Mouse (Mus musculus) cerebellum, adult 8-10 months (tissue): ENCODE data around the gene Cpsf7.
"Not testable (repeated sequence)": the region's sequence is repeated elsewhere in the genome, so short reads cannot be mapped to it uniquely, and the experiment has no call there.

Source experiments
- DNase-seq: peaks from one replicate; pipeline ENCODE4 v3.0.0; 2022

The Cpsf7 gene

DNA sequence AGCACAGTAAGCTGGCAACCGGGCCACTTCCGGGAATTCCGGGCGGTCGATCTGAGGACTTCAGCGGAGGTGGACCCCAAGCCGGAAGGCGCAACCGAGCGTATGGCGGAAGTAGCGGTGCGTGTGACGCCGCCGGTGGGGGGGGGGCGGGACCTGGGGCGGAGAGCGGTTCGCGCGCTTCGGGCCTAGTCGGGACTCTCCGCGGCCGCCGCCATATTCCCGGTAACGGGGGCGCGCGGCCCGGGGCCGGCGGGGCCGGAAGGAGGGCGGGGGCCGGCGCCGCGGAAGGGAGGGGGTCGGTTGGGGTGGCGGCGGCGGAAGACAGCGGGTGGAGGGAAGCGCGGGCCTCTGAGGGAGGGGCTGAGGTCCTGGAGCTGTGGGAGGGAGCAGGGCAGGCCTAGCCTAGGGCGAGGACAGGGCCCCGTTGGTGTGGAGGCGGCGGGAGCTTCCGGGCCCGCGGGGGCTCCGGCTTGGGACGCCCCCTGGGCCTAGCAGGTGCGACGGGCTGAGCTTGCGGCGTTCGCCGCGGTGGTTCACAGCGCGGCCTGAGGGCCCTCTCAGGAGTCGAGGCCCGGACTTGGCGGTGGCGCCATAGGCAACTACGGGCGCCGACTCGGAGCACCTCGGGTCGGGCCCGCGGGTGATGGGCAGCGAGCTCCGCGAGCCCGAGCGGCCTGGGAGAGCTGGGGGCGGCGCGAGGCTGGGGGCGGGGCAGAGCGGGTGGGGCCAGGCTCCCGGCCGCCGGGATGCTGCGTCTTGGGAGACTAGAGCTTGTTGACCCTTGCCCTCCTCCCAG lies at the start of gene Cpsf7:
Gene Cpsf7 (plus strand): TSS at position 161 of the 796 bp plus-strand sequence.
- DNase-seq: peak; percentile 85

DNA sequence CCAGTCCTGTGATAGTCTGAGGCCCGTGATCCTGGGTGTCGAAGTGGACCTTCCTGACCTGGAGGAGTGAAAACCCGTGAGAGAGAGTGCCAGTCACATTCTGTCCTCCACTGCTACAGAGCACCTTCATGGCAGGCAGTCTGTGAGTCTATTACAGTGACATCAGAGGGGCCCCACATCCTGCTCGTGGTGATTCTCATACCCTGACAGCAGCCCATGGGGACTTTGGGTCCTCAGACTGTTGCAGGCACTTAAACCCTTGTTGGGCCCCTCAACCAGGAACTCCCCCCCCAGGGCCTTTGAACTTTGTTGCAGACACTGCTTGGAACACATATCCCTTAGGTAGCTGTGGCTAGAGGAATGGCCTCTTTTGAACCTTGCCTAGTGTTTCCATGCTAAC lies 45.5 kb upstream of the Cpsf7 start:
- DNase-seq: no peak

DNA sequence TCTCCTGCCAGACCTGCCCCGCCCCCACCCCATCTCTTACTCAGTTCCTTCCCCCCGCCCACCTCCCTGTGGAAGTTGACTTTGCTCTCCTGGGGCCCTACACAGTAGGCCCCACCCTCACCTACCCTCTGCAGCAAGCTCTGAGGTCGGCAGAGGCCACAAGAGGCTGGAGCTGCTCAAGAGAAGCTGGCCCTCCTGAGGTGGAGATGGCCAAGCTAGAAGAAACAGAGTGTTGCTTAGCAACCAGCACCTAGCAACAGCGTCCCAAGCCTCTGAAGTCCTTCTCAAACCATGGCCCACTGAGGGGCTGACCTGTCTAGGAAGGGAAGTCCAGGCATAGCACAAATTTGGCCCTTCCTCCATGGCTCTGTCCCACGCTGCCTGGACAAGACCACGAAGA lies 42.4 kb upstream of the Cpsf7 start, which contains the start of gene Ppp1r32:
Gene Ppp1r32 (minus strand): TSS at position 226 of the 400 bp plus-strand sequence.
- DNase-seq: no peak

DNA sequence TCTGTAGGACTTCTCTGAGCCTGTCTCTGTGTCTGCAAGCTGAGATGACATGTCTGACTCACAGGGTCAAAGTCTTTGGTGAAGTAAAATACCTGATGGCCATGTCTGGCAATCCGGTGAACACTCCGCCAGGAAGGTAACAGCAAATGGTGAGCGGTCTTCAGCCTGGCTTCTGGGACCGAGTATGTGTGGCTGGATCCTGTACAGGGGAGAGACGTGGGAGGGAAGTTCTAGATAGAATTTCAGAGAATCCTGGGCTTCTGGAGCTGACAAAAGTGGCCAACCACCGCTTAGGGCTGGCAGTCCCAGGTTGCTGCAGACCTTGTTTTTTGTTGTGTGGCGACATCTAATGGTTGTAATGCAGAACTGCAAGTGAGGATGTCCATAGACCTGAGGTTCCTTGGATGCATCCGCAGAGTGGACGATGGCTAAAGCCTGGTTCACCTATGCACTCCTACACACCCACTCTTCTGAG lies 38.8 kb upstream of the Cpsf7 start:
- DNase-seq: peak; percentile 54

- DNase-seq: no peak
Observed at GRCm38 (mm10) chr19:10495670-10496069, 29.4 kb upstream of the Cpsf7 start.

- no peak for DNase-seq
Observed at GRCm38 (mm10) chr19:10496976-10497375, 28.1 kb upstream of the Cpsf7 start.

DNA sequence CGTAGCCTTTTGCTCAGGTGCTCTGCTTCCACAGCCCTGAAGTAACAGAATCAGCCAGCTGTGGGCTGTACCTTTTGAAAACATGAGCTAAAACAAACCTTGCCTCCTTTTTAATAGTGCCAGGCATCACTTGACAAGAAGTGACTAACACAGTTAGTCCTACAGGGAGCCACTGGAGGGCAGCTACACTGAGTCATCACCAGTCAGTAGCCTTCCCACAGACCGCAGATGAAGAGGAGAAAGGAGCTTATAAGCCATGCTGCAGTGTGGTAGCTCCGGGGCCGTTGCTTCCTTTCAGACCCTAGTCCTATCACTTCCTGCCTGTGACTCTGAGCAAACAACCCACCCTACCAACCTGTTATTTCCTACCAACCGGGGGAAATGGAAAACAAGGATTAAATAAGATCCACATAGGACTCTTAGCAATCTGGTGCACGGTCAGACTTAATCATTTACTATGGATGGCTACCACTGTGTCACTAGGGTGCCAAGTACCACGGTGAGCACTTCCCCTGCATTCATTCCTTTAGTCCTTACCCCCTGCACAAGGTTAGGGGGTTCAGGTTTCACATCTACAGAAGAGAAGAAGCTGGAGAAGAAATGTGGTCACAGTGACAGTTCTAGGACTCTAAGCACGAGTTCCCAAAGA lies 27.4 kb upstream of the Cpsf7 start:
- DNase-seq: no peak

DNA sequence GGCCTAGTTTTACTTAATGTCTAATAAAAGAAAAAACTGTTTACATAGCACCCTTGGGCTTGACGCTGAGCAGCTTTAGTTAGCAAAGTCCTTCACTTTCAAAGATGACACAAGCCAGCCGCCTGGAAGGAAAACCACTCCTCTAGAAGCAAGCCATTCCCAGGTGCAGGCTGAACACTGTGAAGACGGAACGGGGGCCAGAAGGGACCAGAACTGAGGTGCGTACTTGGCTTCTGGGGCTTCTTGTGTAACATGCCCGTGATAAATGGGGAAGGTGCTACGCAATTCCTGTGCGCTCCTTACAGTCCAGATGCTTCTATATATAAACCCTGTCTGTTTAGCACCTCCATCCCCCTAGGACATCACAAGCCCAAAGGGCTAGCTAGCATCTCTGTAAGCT lies 24.5 kb upstream of the Cpsf7 start:
- DNase-seq: no peak

GRCm38 (mm10) chr19:10502571-10502970 lies 22.5 kb upstream of the Cpsf7 start:
- DNase-seq: peak; percentile 31

- DNase-seq: no peak
Observed at GRCm38 (mm10) chr19:10510759-10511330, 14.2 kb upstream of the Cpsf7 start.

- DNase-seq: no peak
Observed at GRCm38 (mm10) chr19:10520355-10520754, 4.7 kb upstream of the Cpsf7 start.

- no peak for DNase-seq
Observed at GRCm38 (mm10) chr19:10521926-10522325, 3.1 kb upstream of the Cpsf7 start.

DNA sequence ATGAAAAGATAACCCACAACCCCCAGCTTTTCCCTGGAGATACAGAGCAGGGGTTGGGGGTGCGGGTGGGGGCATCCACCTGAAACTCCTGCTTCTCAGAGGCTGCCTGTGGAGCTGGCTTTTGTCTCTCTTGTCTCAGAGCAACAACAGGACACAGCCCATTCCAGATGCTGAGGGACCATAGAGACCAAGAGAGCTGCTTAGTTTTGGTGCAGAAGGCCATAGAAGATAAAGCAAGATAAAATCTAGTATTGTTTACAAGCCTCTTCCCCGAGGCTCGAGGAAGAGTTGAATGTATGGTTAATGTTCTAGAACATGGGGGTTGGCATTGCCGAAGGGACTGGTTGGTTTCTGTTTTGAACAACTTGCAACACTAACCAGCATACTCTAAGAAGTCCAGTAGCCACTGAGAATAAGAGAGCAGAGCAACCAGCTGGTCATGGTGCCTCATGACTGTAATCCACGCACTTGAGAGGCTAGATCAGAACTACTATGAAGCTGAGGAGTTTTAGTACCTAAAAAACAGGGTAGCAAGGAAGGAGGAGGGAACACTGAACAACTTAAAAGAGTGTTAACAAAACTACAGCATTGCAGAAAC lies 1.5 kb upstream of the Cpsf7 start:
- DNase-seq: no peak

DNA sequence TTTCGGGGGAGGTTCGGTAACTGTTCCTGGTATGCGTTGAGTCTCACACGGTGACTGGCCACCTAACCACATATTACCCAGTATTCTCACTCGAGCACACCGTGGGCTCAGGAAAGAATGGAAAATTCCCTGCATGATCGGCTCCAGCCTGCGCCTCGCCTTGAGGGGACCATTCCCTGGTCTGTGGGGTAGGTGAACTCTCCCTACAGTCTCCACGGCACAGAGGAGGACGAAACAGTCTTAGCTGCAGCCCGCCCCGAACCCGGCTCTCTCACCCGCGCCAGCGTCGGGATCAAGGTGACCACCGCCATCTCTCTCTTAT lies 321 bp upstream of the Cpsf7 start:
- DNase-seq: no peak

DNA sequence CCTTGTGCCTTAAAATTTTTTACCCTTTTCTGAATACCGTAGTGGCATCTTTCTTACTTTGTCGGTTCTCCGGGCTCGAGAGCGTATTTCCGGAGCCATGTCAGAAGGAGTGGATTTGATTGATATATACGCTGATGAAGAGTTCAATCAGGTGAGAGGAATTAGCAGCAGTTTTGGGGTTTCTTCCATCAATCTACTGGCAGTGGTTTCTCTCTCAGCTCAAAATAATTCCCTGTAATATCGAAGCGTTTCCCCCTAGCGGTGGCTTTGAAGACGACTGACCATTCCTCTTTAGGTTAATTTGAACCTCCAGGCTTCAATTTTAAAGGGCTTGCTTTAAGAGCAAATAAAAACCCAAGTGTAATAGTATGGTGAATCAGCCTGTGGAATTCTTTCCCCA lies 844 bp downstream of the Cpsf7 start, which contains the start of gene Sdhaf2:
Gene Sdhaf2 (minus strand): TSS at position 233 of the 400 bp plus-strand sequence.
- no peak for DNase-seq

- no peak for DNase-seq
Observed at GRCm38 (mm10) chr19:10530082-10530481, 5.0 kb downstream of the Cpsf7 start.

DNA sequence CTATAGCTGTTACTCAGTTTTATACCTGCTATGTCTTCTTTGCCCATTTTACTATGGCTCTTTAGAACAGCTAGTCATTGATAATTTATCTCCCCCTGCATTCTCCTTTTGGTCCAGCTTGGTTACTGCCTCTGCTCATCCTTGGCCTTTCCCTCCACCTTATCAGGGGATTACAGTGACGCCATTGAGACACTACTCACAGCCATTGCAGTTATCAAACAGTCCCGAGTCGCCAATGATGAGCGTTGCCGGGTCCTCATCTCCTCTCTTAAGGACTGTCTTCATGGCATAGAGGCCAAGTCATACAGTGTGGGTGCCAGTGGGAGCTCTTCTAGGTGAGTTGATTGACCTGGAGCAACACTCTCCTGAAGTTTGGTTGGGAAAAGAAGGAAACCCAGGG lies 14.4 kb downstream of the Cpsf7 start:
- DNase-seq: no peak

- DNase-seq: peak; percentile 82
Observed at GRCm38 (mm10) chr19:10555624-10556510, 30.8 kb downstream of the Cpsf7 start, which contains the start of gene Tmem216. Tmem216 (minus strand) TSS chr19:10556238.

DNA sequence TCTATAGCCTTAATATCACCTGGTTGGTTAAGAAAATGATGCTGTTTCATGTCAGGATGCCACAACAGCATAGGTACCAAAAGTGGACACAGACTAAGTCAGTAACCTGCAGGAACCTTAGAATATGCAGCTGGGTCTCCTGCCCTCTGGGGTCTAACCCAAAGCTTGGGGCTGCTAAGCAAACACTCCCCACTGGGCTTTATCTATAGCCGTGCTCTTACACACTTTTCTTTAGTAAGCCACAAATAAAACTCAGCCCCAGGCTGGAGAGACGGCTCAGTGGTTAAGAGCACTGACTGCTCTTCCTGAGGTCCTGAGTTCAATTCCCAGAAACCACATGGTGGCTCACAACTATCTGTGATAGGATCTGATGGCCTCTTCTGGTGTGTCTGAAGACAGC lies 31.9 kb downstream of the Cpsf7 start:
- DNase-seq: no peak

DNA sequence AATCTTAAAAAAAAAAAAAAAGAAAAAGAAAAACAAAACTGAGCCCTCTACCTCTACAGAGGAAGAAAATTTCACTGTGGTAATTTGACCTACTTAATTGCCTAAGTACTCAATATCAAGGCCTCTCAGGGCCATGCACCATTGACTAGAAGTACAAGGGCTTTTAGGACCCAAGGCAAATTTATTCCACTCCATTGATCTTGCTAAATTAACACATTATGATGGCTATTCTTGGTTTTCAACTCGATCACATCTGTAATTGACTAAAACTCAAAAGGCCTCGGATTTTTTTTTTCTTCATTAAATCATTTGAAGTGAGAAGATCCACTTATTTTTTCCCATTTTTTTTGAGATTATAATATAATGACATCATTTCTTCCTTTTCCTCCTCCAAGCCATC lies 32.4 kb downstream of the Cpsf7 start:
- DNase-seq: no peak

GRCm38 (mm10) chr19:10557837-10558375 lies 32.8 kb downstream of the Cpsf7 start:
- DNase-seq: not testable (repeated sequence)

- no peak for DNase-seq
Observed at GRCm38 (mm10) chr19:10560108-10560507, 35.0 kb downstream of the Cpsf7 start.
